Mouse (Mus musculus) A20 (cell line): ENCODE measurements around the gene Fuom.
A peak's percentile ranks its signal among the peaks of the same experiment; 100 is the strongest.
"Not testable (repeated sequence)": the region's sequence is repeated elsewhere in the genome, so short reads cannot be mapped to it uniquely, and the experiment has no call there.

Experiments
- DNase-seq: peaks from one replicate; pipeline ENCODE4 v3.0.0-alpha.2; 2011; ENCODE audit warnings: low read depth, low spot score

Fuom gene

GRCm38 (mm10) chr7:140101993-140102860, at the start of gene Fuom:
Gene Fuom (minus strand): TSS chr7:140102441.
- DNase-seq: peak; percentile 20

- DNase-seq: no peak
These were observed 42.3 kb upstream of the Fuom start for GRCm38 (mm10) chr7:140144550-140144949.

GRCm38 (mm10) chr7:140141350-140141749, 39.1 kb upstream of the Fuom start:
- DNase-seq: peak; percentile 76

GRCm38 (mm10) chr7:140138021-140138310, 35.7 kb upstream of the Fuom start:
- no peak for DNase-seq

GRCm38 (mm10) chr7:140137135-140138020, 35.1 kb upstream of the Fuom start, which contains the start of gene Mtg1:
Gene Mtg1 (plus strand): TSS chr7:140137564.
- DNase-seq: peak; percentile 98

- DNase-seq: no peak
These were observed 33.0 kb upstream of the Fuom start for GRCm38 (mm10) chr7:140135106-140135770.

- not testable (repeated sequence) for DNase-seq
These were observed 31.8 kb upstream of the Fuom start for GRCm38 (mm10) chr7:140134033-140134432.

- not testable (repeated sequence) for DNase-seq
These were observed 29.9 kb upstream of the Fuom start for GRCm38 (mm10) chr7:140132184-140132583.

- DNase-seq: no peak
These were observed 25.7 kb upstream of the Fuom start for GRCm38 (mm10) chr7:140127911-140128310.

GRCm38 (mm10) chr7:140126934-140127333, 24.7 kb upstream of the Fuom start:
- DNase-seq: no peak

- no peak for DNase-seq
These were observed 23.7 kb upstream of the Fuom start for GRCm38 (mm10) chr7:140126022-140126350.

- DNase-seq: peak; percentile 93
These were observed 23.2 kb upstream of the Fuom start for GRCm38 (mm10) chr7:140125278-140126021.

GRCm38 (mm10) chr7:140124382-140124781, 22.1 kb upstream of the Fuom start:
- no peak for DNase-seq

- no peak for DNase-seq
These were observed 20.5 kb upstream of the Fuom start for GRCm38 (mm10) chr7:140122765-140123164.

GRCm38 (mm10) chr7:140121338-140121910, 19.2 kb upstream of the Fuom start:
- DNase-seq: no peak

GRCm38 (mm10) chr7:140120484-140120883, 18.2 kb upstream of the Fuom start:
- DNase-seq: peak; percentile 20

GRCm38 (mm10) chr7:140116329-140117054, 14.3 kb upstream of the Fuom start, which contains the start of gene Echs1:
Gene Echs1 (minus strand): TSS chr7:140116476.
- peak; percentile 91 for DNase-seq

GRCm38 (mm10) chr7:140115583-140116328, 13.5 kb upstream of the Fuom start, which contains the start of gene Paox:
Gene Paox (plus strand): TSS chr7:140115799.
- peak; percentile 40 for DNase-seq

- no peak for DNase-seq
These were observed 9.7 kb upstream of the Fuom start for GRCm38 (mm10) chr7:140111943-140112342.
